ENCODE assay signal across 8 mouse cellular contexts in the genomic region with DNA sequence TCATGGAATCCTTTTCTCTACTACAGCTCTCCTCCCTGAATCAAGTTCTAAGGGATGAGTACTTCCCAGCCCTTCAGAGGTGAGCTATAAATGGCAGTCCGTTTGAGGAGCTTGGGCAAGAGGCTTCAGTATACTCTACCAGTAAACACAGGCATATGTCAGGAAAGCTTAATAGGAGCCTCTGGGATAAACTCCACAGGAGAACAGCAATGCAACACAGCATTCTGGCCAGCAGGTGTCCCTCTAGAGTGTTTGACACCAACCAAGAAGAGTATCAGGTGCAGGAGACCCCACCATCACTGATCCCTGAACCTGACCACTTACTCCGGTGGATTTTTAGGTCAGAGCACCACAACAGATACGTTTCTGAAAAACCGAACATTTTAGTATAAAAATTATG.
DNase-seq lines count a peak whose midpoint lies in the region; ATAC-seq and TF ChIP-seq lines count a peak whose summit lies in the region.
"Had no signal": no experiment of that assay in that cellular context is flagged by ENCODE, and none has a peak within 500 bp of the region (broad histone marks: within the 10 kb centered on the region; RNA-seq: fewer than 3 reads in every experiment).

No protein-coding gene starts in this region.

- H3K4me2 ChIP-seq in hindbrain, postnatal 0 days (ENCODE audit: low read depth, low read length): no peak overlapping the region
- H3K4me2 ChIP-seq: limb, embryonic 13.5 days had no signal

- no peaks in the 10 kb centered on the region for H3K36me3 ChIP-seq in ES-E14 (ENCODE audit: control insufficient read depth, insufficient read depth, low read length, poor library complexity, severe bottlenecking)
- no peaks in the 10 kb centered on the region for H3K36me3 ChIP-seq in hindbrain, postnatal 0 days (ENCODE audit: insufficient read depth, low read length)
- H3K36me3 ChIP-seq: limb, embryonic 13.5 days had no signal

- H3K27ac ChIP-seq in ES-E14 (ENCODE audit: insufficient read depth, low read depth, low read length, poor library complexity, severe bottlenecking): no peak overlapping the region
- H3K27ac ChIP-seq in bone marrow, adult 2 months (ENCODE audit: control insufficient read depth, insufficient read depth, low read depth, low read length, poor library complexity): no peak overlapping the region
- H3K27ac ChIP-seq in hindbrain, postnatal 0 days: no peak overlapping the region
- H3K27ac ChIP-seq: limb, embryonic 13.5 days had no signal

- no peaks in the 10 kb centered on the region for H3K27me3 ChIP-seq in hindbrain, postnatal 0 days (ENCODE audit: insufficient read depth, low read length)
- H3K27me3 ChIP-seq: limb, embryonic 13.5 days had no signal

- H3K9ac ChIP-seq in ES-E14 (ENCODE audit: insufficient read depth, low read depth, low read length, poor library complexity, severe bottlenecking): no peak overlapping the region
- H3K9ac ChIP-seq in hindbrain, postnatal 0 days (replicated peaks; ENCODE audit: low read length): no peak overlapping the region
- H3K9ac ChIP-seq: limb, embryonic 13.5 days had no signal

- 58% methylated on average over 4 of the region's 4 CpGs for WGBS in bone marrow, adult 2 months
- 62% methylated on average over 4 of the region's 4 CpGs for WGBS in hindbrain, postnatal 0 days

- no peaks in the 10 kb centered on the region for H3K4me1 ChIP-seq in ES-E14 (ENCODE audit: control insufficient read depth in 2 of 2, insufficient read depth in 2 of 2, low read length in 2 of 2, poor library complexity in 1 of 2)
- H3K4me1 ChIP-seq in bone marrow, adult 2 months (ENCODE audit: control insufficient read depth, insufficient read depth, low read length): no peaks in the 10 kb centered on the region
- no peaks in the 10 kb centered on the region for H3K4me1 ChIP-seq in hindbrain, postnatal 0 days (ENCODE audit: insufficient read depth, low read length)

- no peak overlapping the region for H3K4me3 ChIP-seq in ES-E14 (ENCODE audit: insufficient read depth in 1 of 2, low read depth in 1 of 2, low read length in 2 of 2, poor library complexity in 1 of 2, severe bottlenecking in 1 of 2)
- no peak overlapping the region for H3K4me3 ChIP-seq in bone marrow, adult 2 months (replicated peaks; ENCODE audit: control insufficient read depth, low read depth, low read length)
- no peak overlapping the region for H3K4me3 ChIP-seq in hindbrain, postnatal 0 days (ENCODE audit: low read length)
- H3K4me3 ChIP-seq: limb, embryonic 13.5 days had no signal

- peak; percentile 69 to 71 for DNase-seq in layer of hippocampus, postnatal 10 days (ENCODE audit: low spot score in 2 of 2)
- no peak for DNase-seq in layer of hippocampus, adult 11-12 months (ENCODE audit: low spot score)
- peak; percentile 49 for DNase-seq in ES-E14 (ENCODE audit: low read depth, low spot score)
- DNase-seq in hindbrain, postnatal 0 days (ENCODE audit: low spot score): peak; percentile 62
- DNase-seq in retina, postnatal 7 days (ENCODE audit: low read depth, low spot score): peak; percentile 29
- DNase-seq in adrenal gland, adult 2 months: no peak

- H3K9me3 ChIP-seq in ES-E14 (ENCODE audit: control insufficient read depth, insufficient read depth, low read depth, low read length): no peaks in the 10 kb centered on the region
- H3K9me3 ChIP-seq in hindbrain, postnatal 0 days (ENCODE audit: low read length): no peaks in the 10 kb centered on the region

- no peak for ATAC-seq in hindbrain, postnatal 0 days

- no peak for TF ChIP-seq POLR2A in bone marrow, adult 2 months (IDR thresholded peaks at IDR 0.05; ENCODE audit: borderline replicate concordance, control insufficient read depth, low read depth, low read length)

- in situ Hi-C loops in ES-E14 (cut with MboI; ENCODE audit: low sequenced_read_pairs in 2 of 2, unreplicated experiment in 2 of 2): no loop called here

- peak; percentile 31; the same call in 1 of the 2 replicates for TF ChIP-seq CTCF in bone marrow, adult 2 months (IDR thresholded peaks at IDR 0.05; ENCODE audit: control insufficient read depth, insufficient read depth, low read length)
- TF ChIP-seq CTCF in hindbrain, postnatal 0 days (IDR thresholded peaks at IDR 0.05; ENCODE audit: low read depth): peak; percentile 72

TF ChIP-seq in ES-E14, 5 proteins besides CTCF, POLR2A, EP300 and RAD21:
- TF ChIP-seq ZC3H11A (IDR thresholded peaks at IDR 0.05; ENCODE audit: borderline replicate concordance, low read depth, low read length): no peak
- TF ChIP-seq CHD2 (IDR thresholded peaks at IDR 0.05; ENCODE audit: low read depth, low read length): no peak
- no peak for TF ChIP-seq ZNF384 (IDR thresholded peaks at IDR 0.05; ENCODE audit: low read depth, low read length)

Comparison
In these comparisons a context has a peak if more than half of its experiments do, and no peak if none do; other contexts are left out.
1. DNase-seq: peak in layer of hippocampus, postnatal 10 days (2 of 2), ES-E14 (single experiment), hindbrain, postnatal 0 days (single experiment) and retina, postnatal 7 days (single experiment); none in layer of hippocampus, adult 11-12 months (single experiment) and adrenal gland, adult 2 months (single experiment).